Mouse (Mus musculus) macrophage (primary cell): ENCODE results near the gene Mpv17l. TPM values are rescaled to one million over a fixed set of nuclear protein-coding genes. Genes with fewer than 3 reads are reported as not detected.

Experiments used
- polyA plus RNA-seq: library from polyadenylated mRNA; stranded (reverse); fragments of 250-400 nt; gene quantifications from 3 replicates; pipeline ENCODE4 v1.2.4, GENCODE M21; 2018; ENCODE audit warnings: inconsistent platforms

Gene Mpv17l
- polyA plus RNA-seq, 1 experiment from 2014 or later: 4.8 TPM

Other genes with a start within 250 kb of the Mpv17l start
- gene Parn, start 235.0 kb upstream of the Mpv17l start, polyA plus RNA-seq: 11.1 to 20.8 TPM (median 15.5 TPM) in 3 replicates
- 23.7 to 38.3 TPM (median 32.3 TPM) in 3 replicates for gene Bfar, start 231.3 kb upstream of the Mpv17l start, polyA plus RNA-seq
- gene 3110001I22Rik, start 231.2 kb upstream of the Mpv17l start, polyA plus RNA-seq: 2.3 to 4.0 TPM (median 3.4 TPM) in 3 replicates
- not detected in 3 replicates for gene Pla2g10, start 172.2 kb upstream of the Mpv17l start, polyA plus RNA-seq
- gene Rrn3, start 122.5 kb upstream of the Mpv17l start, polyA plus RNA-seq: 17.6 to 34.4 TPM (median 21.1 TPM) in 3 replicates
- gene Ntan1, start 84.3 kb upstream of the Mpv17l start, polyA plus RNA-seq: 50.1 to 64.2 TPM (median 59.1 TPM) in 3 replicates
- gene Pdxdc1, start within 50 bp of the Mpv17l start, polyA plus RNA-seq: 48.3 to 137 TPM (median 49.8 TPM) in 3 replicates
- gene 2900011O08Rik, start 83.4 kb downstream of the Mpv17l start, polyA plus RNA-seq: not detected in 3 replicates
- gene Ifitm7, start 83.7 kb downstream of the Mpv17l start, polyA plus RNA-seq: not detected in 3 replicates